Mouse (Mus musculus): ENCODE results near the gene Adap1.

DNA sequence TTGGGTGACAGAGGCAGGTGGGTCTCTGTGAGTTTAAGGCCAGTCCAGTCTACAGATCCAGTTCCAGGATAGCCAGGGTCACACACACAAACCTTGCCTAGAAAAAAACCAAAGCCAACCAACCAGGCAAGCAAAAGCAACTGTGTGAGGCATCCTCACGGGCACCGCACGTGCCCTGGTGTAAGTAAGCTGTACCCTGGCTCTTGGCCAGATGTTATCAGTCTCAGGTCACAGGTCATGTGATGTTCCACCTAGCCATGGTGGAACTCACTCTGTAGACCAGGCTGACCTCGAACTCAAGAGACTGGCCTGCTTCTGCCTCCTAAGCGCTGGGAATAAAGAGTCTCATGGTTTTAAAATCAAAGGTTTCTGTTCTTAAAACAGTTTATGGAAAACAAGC, 33.8 kb upstream of the Adap1 start:
- no peak for TF ChIP-seq EP300 (IDR thresholded peaks at IDR 0.05; ENCODE audit: insufficient read depth, low read depth, low read length)
- no peak for TF ChIP-seq CTCF (IDR thresholded peaks at IDR 0.05)
- no peak for TF ChIP-seq POLR2A (IDR thresholded peaks at IDR 0.05; ENCODE audit: insufficient read depth, low read depth, low read length)

All from heart, adult 2 months (tissue).